Mouse (Mus musculus): ENCODE data around the gene Tmem178b.

DNA sequence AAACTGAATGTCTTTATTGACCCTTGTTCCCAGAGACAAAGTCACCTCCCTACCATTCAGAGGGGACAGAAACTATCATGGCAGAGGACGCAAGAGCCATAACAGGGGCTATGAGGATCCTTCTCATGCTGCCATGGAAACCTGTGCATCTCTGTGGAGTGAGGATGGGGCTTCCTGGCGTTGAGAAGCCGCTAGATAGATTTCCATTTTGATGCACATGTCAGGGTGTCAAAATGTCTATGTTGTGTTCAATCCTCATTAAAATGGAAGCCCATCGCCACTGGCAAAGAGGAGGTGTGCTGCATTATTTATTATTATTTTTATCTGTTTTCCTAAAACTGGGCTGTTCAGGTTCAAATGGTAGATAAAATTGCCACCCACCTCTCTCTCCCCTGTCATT lies 307.5 kb downstream of the Tmem178b start:
- no peak for TF ChIP-seq POLR2A (IDR thresholded peaks at IDR 0.05; ENCODE audit: insufficient read depth, low read depth, low read length)
- no peak for TF ChIP-seq CTCF (IDR thresholded peaks at IDR 0.05)
- TF ChIP-seq EP300 (IDR thresholded peaks at IDR 0.05; ENCODE audit: insufficient read depth, low read depth, low read length), result no peak

All from heart, adult 2 months (tissue).